19 mouse cellular contexts compared by ENCODE assay signal in the genomic region with DNA sequence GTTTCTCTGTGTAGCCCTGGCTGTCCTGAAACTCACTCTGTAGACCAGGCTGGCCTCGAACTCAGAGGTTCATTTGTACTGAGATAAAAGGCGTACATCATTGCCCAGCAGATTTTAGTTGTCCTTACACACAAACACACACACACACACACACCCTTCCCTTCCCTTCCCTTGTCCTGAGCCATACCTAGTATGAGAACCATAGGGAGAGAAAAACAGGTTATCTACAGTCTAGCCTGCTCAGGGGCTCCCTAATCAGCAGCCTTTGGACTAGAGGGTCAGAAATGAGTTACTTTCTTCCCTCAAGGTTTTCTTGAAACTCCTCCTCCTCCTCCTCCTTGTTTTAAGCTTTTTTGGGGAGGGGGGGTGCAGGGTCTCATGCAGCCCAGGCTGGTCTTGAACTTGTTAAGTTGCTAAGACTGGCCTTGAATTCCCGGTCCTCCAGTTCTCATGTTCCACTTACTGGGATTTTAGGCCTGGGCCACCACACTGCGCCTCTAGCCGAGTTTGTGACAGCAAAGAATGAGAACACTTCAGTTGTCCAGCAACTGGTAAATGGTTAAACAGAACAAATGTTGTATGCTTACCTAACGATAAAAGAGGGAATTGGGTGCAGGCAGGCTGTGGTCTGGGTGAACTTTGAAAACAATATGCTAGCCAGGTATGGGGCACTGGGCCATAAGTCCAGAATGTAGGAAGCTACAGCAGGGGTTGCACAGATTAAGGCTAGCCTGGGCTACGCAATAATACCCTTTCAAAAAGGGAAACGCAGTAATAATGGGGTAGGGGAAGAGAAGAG. TPM values are rescaled to one million over a fixed set of nuclear protein-coding genes. Genes with fewer than 3 reads are reported as not detected.
DNase-seq lines count a peak whose midpoint lies in the region; ATAC-seq and TF ChIP-seq lines count a peak whose summit lies in the region.
"Had no signal": no experiment of that assay in that cellular context is flagged by ENCODE, and none has a peak within 500 bp of the region (broad histone marks: within the 10 kb centered on the region; RNA-seq: fewer than 3 reads in every experiment).

No protein-coding gene starts in this region.

- peaks cover 8% of the 10 kb centered on the region; the same call in 1 of the 2 replicates for H3K4me1 ChIP-seq in intestine, embryonic 15.5 days (replicated peaks)
- H3K4me1 ChIP-seq in small intestine, adult 2 months (ENCODE audit: control insufficient read depth, insufficient read depth, insufficient read length, low read length) = peaks cover 54% of the 10 kb centered on the region
- no peaks in the 10 kb centered on the region for H3K4me1 ChIP-seq in forebrain, embryonic 16.5 days (replicated peaks; ENCODE audit: control insufficient read depth, insufficient read depth, low read length)
- H3K4me1 ChIP-seq in forebrain, embryonic 10.5 days = no peaks in the 10 kb centered on the region
- H3K4me1 ChIP-seq: lung, embryonic 15.5 days; midbrain, embryonic 15.5 days had no signal

- H3K27ac ChIP-seq in intestine, embryonic 15.5 days = peak overlapping the region; percentile 64
- H3K27ac ChIP-seq in small intestine, adult 2 months (ENCODE audit: insufficient read depth, low read depth, low read length) = peak overlapping the region; percentile 31
- H3K27ac ChIP-seq in forebrain, embryonic 16.5 days (ENCODE audit: low read length) = no peak overlapping the region
- H3K27ac ChIP-seq in forebrain, embryonic 10.5 days = no peak overlapping the region
- H3K27ac ChIP-seq: heart, embryonic 13.5 days; hindbrain, postnatal 0 days; lung, embryonic 15.5 days; midbrain, embryonic 15.5 days had no signal

- WGBS in intestine, embryonic 15.5 days = 68% methylated on average over 8 of the region's 8 CpGs
- 35% methylated on average over 8 of the region's 8 CpGs for WGBS in small intestine, adult 2 months
- WGBS in forebrain, embryonic 16.5 days = 87% methylated on average over 8 of the region's 8 CpGs
- 88% methylated on average over 8 of the region's 8 CpGs for WGBS in forebrain, embryonic 10.5 days

- TF ChIP-seq CTCF in small intestine, adult 2 months (IDR thresholded peaks at IDR 0.05; ENCODE audit: extremely low read depth, insufficient read length, insufficient replicate concordance, low read depth, low read length) = no peak

- no peaks in the 10 kb centered on the region for H3K9me3 ChIP-seq in intestine, embryonic 15.5 days
- no peaks in the 10 kb centered on the region for H3K9me3 ChIP-seq in forebrain, embryonic 16.5 days (ENCODE audit: control insufficient read depth, low read length)
- H3K9me3 ChIP-seq in forebrain, embryonic 10.5 days = no peaks in the 10 kb centered on the region
- H3K9me3 ChIP-seq: G1E; heart, embryonic 13.5 days; lung, embryonic 15.5 days; midbrain, embryonic 15.5 days had no signal

- H3K4me3 ChIP-seq in intestine, embryonic 15.5 days (replicated peaks) = no peak overlapping the region
- H3K4me3 ChIP-seq in small intestine, adult 2 months (ENCODE audit: low read depth, low read length) = no peak overlapping the region
- no peak overlapping the region for H3K4me3 ChIP-seq in forebrain, embryonic 16.5 days (replicated peaks; ENCODE audit: low read length)
- no peak overlapping the region for H3K4me3 ChIP-seq in forebrain, embryonic 10.5 days
- H3K4me3 ChIP-seq: erythroblast, embryonic 14.5 days; heart, embryonic 13.5 days; lung, embryonic 15.5 days; megakaryocyte, embryonic 14.5 days; midbrain, embryonic 15.5 days had no signal

- TF ChIP-seq POLR2A in small intestine, adult 2 months (IDR thresholded peaks at IDR 0.05; ENCODE audit: low read depth, low read length) = no peak

- ATAC-seq in intestine, embryonic 15.5 days = peak; percentile 55
- no peak for ATAC-seq in forebrain, embryonic 16.5 days
- ATAC-seq: hindbrain, postnatal 0 days; midbrain, embryonic 15.5 days had no signal

- no peak overlapping the region for H3K4me2 ChIP-seq in intestine, embryonic 15.5 days (replicated peaks)
- no peak overlapping the region for H3K4me2 ChIP-seq in forebrain, embryonic 16.5 days (ENCODE audit: low read length)
- H3K4me2 ChIP-seq: heart, embryonic 13.5 days; lung, embryonic 15.5 days; midbrain, embryonic 15.5 days had no signal

- no peak overlapping the region for H3K9ac ChIP-seq in intestine, embryonic 15.5 days
- H3K9ac ChIP-seq in forebrain, embryonic 16.5 days (replicated peaks; ENCODE audit: low read depth, low read length) = no peak overlapping the region
- H3K9ac ChIP-seq: heart, embryonic 13.5 days; lung, embryonic 15.5 days; midbrain, embryonic 15.5 days had no signal

- peak; percentile 47 to 70 for DNase-seq in kidney, adult 8-10 months
- DNase-seq in kidney, postnatal 36 days = peak; percentile 45 to 72
- no peak for DNase-seq in forebrain, embryonic 10.5 days (ENCODE audit: extremely low spot score, low spot score)
- DNase-seq in spleen, postnatal 14 days (ENCODE audit: low spot score in 2 of 2) = no peak
- DNase-seq in lung, postnatal 25 days (ENCODE audit: low spot score) = no peak
- DNase-seq: cerebellum, postnatal 36 days; heart, adult 11 months; heart, postnatal 36 days; thymus, postnatal 14 days had no signal

- no peaks in the 10 kb centered on the region for H3K27me3 ChIP-seq in intestine, embryonic 15.5 days (replicated peaks)
- H3K27me3 ChIP-seq in small intestine, adult 2 months (ENCODE audit: control insufficient read depth, insufficient read depth, low read length) = no peaks in the 10 kb centered on the region
- no peaks in the 10 kb centered on the region for H3K27me3 ChIP-seq in forebrain, embryonic 16.5 days (replicated peaks; ENCODE audit: control insufficient read depth, insufficient read depth, low read length)
- H3K27me3 ChIP-seq in forebrain, embryonic 10.5 days (ENCODE audit: poor library complexity, severe bottlenecking) = no peaks in the 10 kb centered on the region
- H3K27me3 ChIP-seq: heart, embryonic 13.5 days; lung, embryonic 15.5 days; midbrain, embryonic 15.5 days had no signal

- H3K36me3 ChIP-seq in intestine, embryonic 15.5 days = no peaks in the 10 kb centered on the region; the same call in 1 of the 2 replicates
- H3K36me3 ChIP-seq in small intestine, adult 2 months (ENCODE audit: control insufficient read depth, insufficient read depth, low read length) = peaks cover 16% of the 10 kb centered on the region
- H3K36me3 ChIP-seq in forebrain, embryonic 16.5 days (ENCODE audit: control insufficient read depth, insufficient read depth) = no peaks in the 10 kb centered on the region
- H3K36me3 ChIP-seq in forebrain, embryonic 10.5 days (replicated peaks) = no peaks in the 10 kb centered on the region
- H3K36me3 ChIP-seq: G1E; heart, embryonic 13.5 days; lung, embryonic 15.5 days; midbrain, embryonic 15.5 days had no signal

RNA-seq across cellular contexts. Expression of a gene that starts 16.1 kb away (rescaled TPM):
- 73.2 and 74.7 TPM in 2 replicates for polyA plus RNA-seq in intestine, embryonic 15.5 days (2015; fragmentation: Nextera tagmentation; extraction: Ambion mirVana)
- polyA plus RNA-seq in small intestine, adult 2 months (2012; rRNA removed) = 14.6 and 46.0 TPM in 2 replicates
- 1.4 and 1.6 TPM in 2 replicates for polyA plus RNA-seq in forebrain, embryonic 16.5 days (2015; fragmentation: Nextera tagmentation; extraction: Ambion mirVana)
- 4.5 and 4.6 TPM in 2 replicates for polyA plus RNA-seq in forebrain, embryonic 10.5 days (2016; fragmentation: Nextera tagmentation; extraction: Ambion mirVana)

RNA-seq across cellular contexts. Expression of a gene that starts 31.8 kb away (rescaled TPM):
- polyA plus RNA-seq in intestine, embryonic 15.5 days (2015; fragmentation: Nextera tagmentation; extraction: Ambion mirVana) = 14.8 and 14.9 TPM in 2 replicates
- polyA plus RNA-seq in small intestine, adult 2 months (2012; rRNA removed) = 0.89 and 2.2 TPM in 2 replicates
- 23.7 and 24.4 TPM in 2 replicates for polyA plus RNA-seq in forebrain, embryonic 16.5 days (2015; fragmentation: Nextera tagmentation; extraction: Ambion mirVana)
- polyA plus RNA-seq in forebrain, embryonic 10.5 days (2016; fragmentation: Nextera tagmentation; extraction: Ambion mirVana) = 17.9 and 18.5 TPM in 2 replicates

RNA-seq across cellular contexts. Expression of a gene that starts 46.6 kb away (rescaled TPM):
- polyA plus RNA-seq in intestine, embryonic 15.5 days (2015; fragmentation: Nextera tagmentation; extraction: Ambion mirVana) = 22.0 and 22.7 TPM in 2 replicates
- 1.8 and 3.9 TPM in 2 replicates for polyA plus RNA-seq in small intestine, adult 2 months (2012; rRNA removed)
- 21.5 and 22.0 TPM in 2 replicates for polyA plus RNA-seq in forebrain, embryonic 16.5 days (2015; fragmentation: Nextera tagmentation; extraction: Ambion mirVana)
- polyA plus RNA-seq in forebrain, embryonic 10.5 days (2016; fragmentation: Nextera tagmentation; extraction: Ambion mirVana) = 28.4 and 29.3 TPM in 2 replicates

RNA-seq across cellular contexts. Expression of a gene that starts 46.8 kb away (rescaled TPM):
- 43.2 and 45.8 TPM in 2 replicates for polyA plus RNA-seq in intestine, embryonic 15.5 days (2015; fragmentation: Nextera tagmentation; extraction: Ambion mirVana)
- 4.4 and 10.1 TPM in 2 replicates for polyA plus RNA-seq in small intestine, adult 2 months (2012; rRNA removed)
- 36.0 and 45.7 TPM in 2 replicates for polyA plus RNA-seq in forebrain, embryonic 16.5 days (2015; fragmentation: Nextera tagmentation; extraction: Ambion mirVana)
- 69.9 and 72.3 TPM in 2 replicates for polyA plus RNA-seq in forebrain, embryonic 10.5 days (2016; fragmentation: Nextera tagmentation; extraction: Ambion mirVana)

Comparison
In these comparisons a context has a peak if more than half of its experiments do, and no peak if none do; other contexts are left out.
1. H3K27ac ChIP-seq: peak in intestine, embryonic 15.5 days (single experiment) and small intestine, adult 2 months (single experiment); none in forebrain, embryonic 16.5 days (single experiment) and forebrain, embryonic 10.5 days (single experiment).
2. DNase-seq: peak in kidney, adult 8-10 months (2 of 2) and kidney, postnatal 36 days (2 of 2); none in forebrain, embryonic 10.5 days (single experiment), spleen, postnatal 14 days (0 of 2) and lung, postnatal 25 days (single experiment).